Mouse (Mus musculus) regulatory T cell (primary cell): ENCODE data around the gene Smim26.

Experiments
- in situ Hi-C: fragments of 300-600 bp; cut with MboI, MseI; formaldehyde crosslinking; loops from one replicate; pipeline ENCODE4 v1.15.1; 2025; ENCODE audit warnings: high pct_unique_total_duplicates

The Smim26 gene

GRCm38 (mm10) chr2:144635644-144636320 is 41.9 kb downstream of the Smim26 start:
- in situ Hi-C loops, result no loop called here

- in situ Hi-C loops, result no loop called here
Measured at GRCm38 (mm10) chr2:144637204-144637603, 43.4 kb downstream of the Smim26 start.

GRCm38 (mm10) chr2:144637671-144638395 is 44.0 kb downstream of the Smim26 start:
- in situ Hi-C loops, result no loop called here

- in situ Hi-C loops, result no loop called here
Measured at GRCm38 (mm10) chr2:144638719-144639118, 44.9 kb downstream of the Smim26 start.

GRCm38 (mm10) chr2:144640101-144640500 is 46.2 kb downstream of the Smim26 start:
- in situ Hi-C loops, result no loop called here

- in situ Hi-C loops, result no loop called here
Measured at GRCm38 (mm10) chr2:144641991-144642390, 48.1 kb downstream of the Smim26 start.
